Mouse (Mus musculus): ENCODE data around the gene Hoxb7. TPM values are rescaled to one million over a fixed set of nuclear protein-coding genes. Genes with fewer than 3 reads are reported as not detected.

The Hoxb7 gene
- polyA plus RNA-seq, 1 experiment from 2014 or later: 11.7 TPM

DNA sequence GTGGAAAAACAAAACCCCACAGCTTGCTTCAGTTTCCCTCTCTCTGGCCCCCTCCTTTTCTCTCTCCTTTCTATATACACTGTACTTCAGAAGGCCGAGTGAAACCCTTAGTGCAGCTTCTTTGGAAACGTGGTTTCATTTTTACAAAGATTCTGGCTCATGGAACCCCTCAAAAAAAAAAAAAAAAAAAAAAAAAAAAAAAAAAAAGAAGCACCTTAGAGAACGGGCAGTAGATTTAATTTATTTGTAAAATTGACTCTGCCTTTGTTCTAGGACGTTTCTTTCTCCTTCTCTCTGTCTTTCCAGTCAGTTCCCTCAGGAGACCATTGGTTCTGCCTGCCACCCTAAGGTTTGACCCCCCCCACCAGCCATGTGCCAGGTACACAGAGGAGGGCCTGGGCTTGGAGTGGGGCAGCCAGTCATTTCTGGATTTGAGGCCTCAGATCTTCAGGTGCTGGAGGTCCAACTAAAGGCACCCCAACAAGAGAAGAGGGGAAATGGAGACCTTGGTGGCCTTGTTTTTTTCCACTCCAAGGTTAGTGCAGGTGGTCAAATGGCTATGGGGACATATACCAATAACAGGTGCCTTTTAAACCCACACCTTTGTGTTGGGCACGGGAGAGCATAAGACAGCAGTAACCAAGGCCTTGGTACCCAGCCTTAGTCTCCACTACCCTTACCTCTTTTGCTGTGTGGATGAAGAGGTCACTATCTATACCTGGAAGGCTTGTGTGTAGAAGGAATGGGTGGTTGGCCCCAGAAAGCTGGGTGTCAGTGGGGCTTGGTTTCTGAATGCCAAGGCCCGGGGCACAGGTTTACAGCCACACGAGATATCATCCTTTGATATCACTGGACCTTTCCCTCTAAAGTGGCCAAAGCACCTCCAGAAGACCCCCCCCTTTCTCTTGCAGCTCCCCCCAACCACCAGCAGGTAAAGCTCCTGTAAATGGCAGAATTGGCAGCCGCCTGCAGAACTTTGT, 5.7 kb upstream of the Hoxb7 start:
- 23% methylated on average over 8 of the region's 8 CpGs for WGBS
- Histone ChIP-seq H3K4me2 (ENCODE audit: low read length) (peak overlapping the region; percentile 86; the same call in 1 of the 2 replicates), H3K9me3 (ENCODE audit: control insufficient read depth, low read length) (no peaks in the 10 kb centered on the region), H3K36me3 (ENCODE audit: control insufficient read depth, insufficient read depth, low read length) (no peaks in the 10 kb centered on the region), H3K4me3 (ENCODE audit: low read depth, low read length) (no peak overlapping the region), H3K27me3 (replicated peaks; ENCODE audit: control insufficient read depth, insufficient read depth, low read length) (peaks cover 53% of the 10 kb centered on the region), H3K27ac (ENCODE audit: low read depth) (no peak overlapping the region), H3K9ac (ENCODE audit: low read length) (no peak overlapping the region), H3K4me1 (replicated peaks; ENCODE audit: control insufficient read depth, insufficient read depth, low read length) (peaks cover 7% of the 10 kb centered on the region; the same call in 1 of the 2 replicates)
- no peak for DNase-seq (ENCODE audit: low spot score)
- no peak for ATAC-seq (replicated peaks; ENCODE audit: low FRiP score, low TSS enrichment, low read depth)

DNA sequence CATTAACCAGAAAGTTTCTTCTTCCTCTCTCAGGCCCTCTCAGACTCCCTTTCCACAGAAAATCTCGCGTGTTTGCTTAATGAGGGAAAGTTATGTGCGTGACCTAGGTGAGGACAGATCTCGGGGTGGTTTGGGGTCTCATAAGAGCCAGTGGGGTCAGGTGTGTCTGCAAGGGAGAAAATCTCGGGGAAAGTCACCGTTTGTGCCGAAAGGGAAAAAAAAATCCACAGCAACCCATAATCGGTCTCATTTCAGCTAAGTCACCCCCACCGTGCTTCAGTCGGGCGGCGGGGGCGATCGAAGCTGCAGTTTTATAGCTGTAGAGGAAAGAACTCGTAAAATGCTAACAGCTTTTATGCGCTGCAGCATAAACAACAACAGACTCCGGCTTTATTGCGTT, 5.0 kb upstream of the Hoxb7 start:
- peak overlapping the region; percentile 49; the same call in 1 of the 2 replicates for H3K4me3 ChIP-seq (ENCODE audit: low read depth, low read length)
- H3K27me3 ChIP-seq (replicated peaks; ENCODE audit: control insufficient read depth, insufficient read depth, low read length): peaks cover 52% of the 10 kb centered on the region
- no peak overlapping the region for H3K9ac ChIP-seq (ENCODE audit: low read length)
- H3K4me1 ChIP-seq (replicated peaks; ENCODE audit: control insufficient read depth, insufficient read depth, low read length): peaks cover 7% of the 10 kb centered on the region; the same call in 1 of the 2 replicates
- WGBS: 12% methylated on average over 18 of the region's 18 CpGs
- H3K36me3 ChIP-seq (ENCODE audit: control insufficient read depth, insufficient read depth, low read length): no peaks in the 10 kb centered on the region
- H3K4me2 ChIP-seq (ENCODE audit: low read length): peak overlapping the region; percentile 86
- H3K27ac ChIP-seq (ENCODE audit: low read depth): no peak overlapping the region
- no peak for ATAC-seq (replicated peaks; ENCODE audit: low FRiP score, low TSS enrichment, low read depth)
- H3K9me3 ChIP-seq (ENCODE audit: control insufficient read depth, low read length): no peaks in the 10 kb centered on the region
- no peak for DNase-seq (ENCODE audit: low spot score)

DNA sequence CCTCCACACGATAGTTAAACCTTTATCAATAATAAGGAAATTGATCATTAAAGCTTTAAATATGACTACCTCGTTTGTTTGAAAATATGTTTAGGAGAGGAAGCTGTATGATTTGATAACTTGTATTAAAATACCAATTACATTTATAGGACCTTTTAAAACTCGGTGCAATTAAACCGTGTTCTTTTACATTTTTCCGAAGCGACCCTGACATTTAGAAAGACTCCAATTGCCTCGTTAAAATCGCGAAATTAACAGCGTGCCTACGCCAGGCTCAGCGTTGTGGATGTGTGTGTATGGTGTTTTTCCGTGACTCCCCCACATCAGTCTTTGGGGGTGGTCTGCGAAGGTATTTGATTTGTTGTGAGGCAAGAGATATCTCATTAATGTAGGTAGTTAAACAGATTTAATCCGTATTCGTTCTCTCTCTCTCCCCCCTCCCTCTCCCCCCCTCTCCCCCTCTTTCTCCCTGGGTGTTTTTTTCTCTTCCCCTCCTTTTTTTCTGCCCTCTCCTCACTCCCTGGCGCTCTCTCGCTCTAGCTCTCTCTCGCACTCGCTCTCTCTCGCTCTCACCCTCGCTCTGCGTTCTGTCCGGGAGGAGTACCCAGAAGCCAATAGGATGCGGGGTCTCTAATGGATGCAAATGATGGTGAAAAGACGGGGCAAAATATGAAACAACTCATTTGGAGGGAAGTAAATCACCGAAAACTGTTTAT, 4.4 kb upstream of the Hoxb7 start, which contains the start of gene Hoxb8:
Gene Hoxb8, plus strand, starts transcription at position 51 of the 716 bp plus-strand sequence.
- Histone ChIP-seq H3K27me3 (replicated peaks; ENCODE audit: control insufficient read depth, insufficient read depth, low read length) (peaks cover 51% of the 10 kb centered on the region), H3K4me3 (ENCODE audit: low read depth, low read length) (peak within 1 kb of the TSS; percentile 49), H3K36me3 (ENCODE audit: control insufficient read depth, insufficient read depth, low read length) (no peaks in the 10 kb centered on the region), H3K27ac (ENCODE audit: low read depth) (peak within 1 kb of the TSS; percentile 93; the same call in 1 of the 2 replicates), H3K9me3 (ENCODE audit: control insufficient read depth, low read length) (no peaks in the 10 kb centered on the region), H3K9ac (ENCODE audit: low read length) (peak within 1 kb of the TSS; percentile 82), H3K4me1 (replicated peaks; ENCODE audit: control insufficient read depth, insufficient read depth, low read length) (peaks cover 8% of the 10 kb centered on the region), H3K4me2 (ENCODE audit: low read length) (peak within 1 kb of the TSS; percentile 86)
- 2% methylated on average over 27 of the region's 27 CpGs for WGBS
- DNase-seq (ENCODE audit: low spot score): no peak
- no peak for ATAC-seq (replicated peaks; ENCODE audit: low FRiP score, low TSS enrichment, low read depth)

DNA sequence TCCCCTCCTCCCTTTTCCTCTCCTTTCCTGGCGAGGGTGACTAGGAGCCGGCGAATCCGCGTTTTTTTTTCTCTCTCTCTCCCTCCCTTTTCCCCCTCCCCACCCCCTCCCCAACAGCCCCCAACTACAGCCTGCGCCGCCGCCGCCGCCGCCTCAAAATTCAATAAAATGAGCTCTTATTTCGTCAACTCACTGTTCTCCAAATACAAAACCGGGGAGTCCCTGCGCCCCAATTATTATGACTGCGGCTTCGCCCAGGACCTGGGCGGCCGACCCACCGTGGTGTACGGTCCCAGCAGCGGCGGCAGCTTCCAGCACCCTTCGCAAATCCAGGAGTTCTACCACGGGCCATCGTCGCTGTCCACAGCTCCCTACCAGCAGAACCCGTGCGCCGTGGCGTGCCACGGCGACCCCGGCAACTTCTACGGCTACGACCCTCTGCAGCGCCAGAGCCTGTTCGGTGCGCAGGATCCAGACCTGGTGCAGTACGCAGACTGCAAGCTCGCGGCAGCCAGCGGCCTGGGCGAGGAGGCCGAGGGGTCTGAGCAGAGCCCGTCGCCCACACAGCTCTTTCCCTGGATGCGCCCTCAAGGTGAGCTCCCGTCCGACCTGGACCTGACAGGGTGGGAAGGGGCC, 3.5 kb upstream of the Hoxb7 start:
- H3K36me3 ChIP-seq (ENCODE audit: control insufficient read depth, insufficient read depth, low read length): no peaks in the 10 kb centered on the region
- H3K4me1 ChIP-seq (replicated peaks; ENCODE audit: control insufficient read depth, insufficient read depth, low read length): peaks cover 9% of the 10 kb centered on the region
- no peak for ATAC-seq (replicated peaks; ENCODE audit: low FRiP score, low TSS enrichment, low read depth)
- peak overlapping the region; percentile 49 for H3K4me3 ChIP-seq (ENCODE audit: low read depth, low read length)
- H3K27me3 ChIP-seq (replicated peaks; ENCODE audit: control insufficient read depth, insufficient read depth, low read length): peaks cover 51% of the 10 kb centered on the region
- DNase-seq (ENCODE audit: low spot score): peak; percentile 87
- WGBS: under 1% methylated on average over 46 of the region's 49 CpGs
- peak overlapping the region; percentile 82 for H3K9ac ChIP-seq (ENCODE audit: low read length)
- H3K4me2 ChIP-seq (ENCODE audit: low read length): peak overlapping the region; percentile 86
- peak overlapping the region; percentile 93 for H3K27ac ChIP-seq (ENCODE audit: low read depth)
- H3K9me3 ChIP-seq (ENCODE audit: control insufficient read depth, low read length): no peaks in the 10 kb centered on the region

DNA sequence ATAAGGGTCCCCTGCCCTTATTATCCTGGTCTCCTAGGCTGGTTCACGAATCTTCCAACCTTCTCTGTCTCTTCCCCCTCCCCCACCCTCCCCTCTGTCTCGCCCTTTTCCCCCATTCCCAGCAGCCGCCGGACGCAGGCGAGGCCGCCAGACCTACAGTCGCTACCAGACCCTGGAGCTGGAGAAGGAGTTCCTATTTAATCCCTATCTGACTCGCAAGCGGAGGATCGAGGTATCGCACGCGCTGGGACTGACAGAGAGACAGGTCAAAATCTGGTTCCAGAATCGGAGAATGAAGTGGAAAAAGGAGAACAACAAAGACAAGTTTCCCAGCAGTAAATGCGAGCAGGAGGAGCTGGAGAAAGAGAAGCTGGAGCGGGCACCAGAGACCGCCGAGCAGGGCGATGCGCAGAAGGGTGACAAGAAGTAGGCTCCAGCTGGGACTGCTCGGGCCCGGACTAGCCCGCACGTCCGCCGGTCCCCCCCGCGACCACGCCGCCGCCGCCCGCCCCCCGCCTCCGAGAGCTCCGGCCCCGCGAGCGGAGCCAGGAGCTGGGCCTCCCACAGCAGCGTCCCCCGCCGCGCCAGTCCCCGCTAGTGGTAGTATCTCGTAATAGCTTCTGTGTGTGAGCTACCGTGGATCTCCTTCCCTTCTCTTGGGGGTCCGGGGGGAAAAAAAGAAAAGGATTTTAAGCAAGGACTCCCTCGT, 2.2 kb upstream of the Hoxb7 start:
- WGBS: under 1% methylated on average over 49 of the region's 49 CpGs
- peak overlapping the region; percentile 86 for H3K4me2 ChIP-seq (ENCODE audit: low read length)
- H3K27me3 ChIP-seq (replicated peaks; ENCODE audit: control insufficient read depth, insufficient read depth, low read length): peaks cover 50% of the 10 kb centered on the region
- H3K9me3 ChIP-seq (ENCODE audit: control insufficient read depth, low read length): no peaks in the 10 kb centered on the region
- H3K4me1 ChIP-seq (replicated peaks; ENCODE audit: control insufficient read depth, insufficient read depth, low read length): peaks cover 9% of the 10 kb centered on the region
- peak overlapping the region; percentile 49 for H3K4me3 ChIP-seq (ENCODE audit: low read depth, low read length)
- H3K36me3 ChIP-seq (ENCODE audit: control insufficient read depth, insufficient read depth, low read length): no peaks in the 10 kb centered on the region
- no peak; the same call in 1 of the 2 replicates for ATAC-seq (replicated peaks; ENCODE audit: low FRiP score, low TSS enrichment, low read depth)
- DNase-seq (ENCODE audit: low spot score): no peak
- peak overlapping the region; percentile 82 for H3K9ac ChIP-seq (ENCODE audit: low read length)
- peak overlapping the region; percentile 93 for H3K27ac ChIP-seq (ENCODE audit: low read depth)

DNA sequence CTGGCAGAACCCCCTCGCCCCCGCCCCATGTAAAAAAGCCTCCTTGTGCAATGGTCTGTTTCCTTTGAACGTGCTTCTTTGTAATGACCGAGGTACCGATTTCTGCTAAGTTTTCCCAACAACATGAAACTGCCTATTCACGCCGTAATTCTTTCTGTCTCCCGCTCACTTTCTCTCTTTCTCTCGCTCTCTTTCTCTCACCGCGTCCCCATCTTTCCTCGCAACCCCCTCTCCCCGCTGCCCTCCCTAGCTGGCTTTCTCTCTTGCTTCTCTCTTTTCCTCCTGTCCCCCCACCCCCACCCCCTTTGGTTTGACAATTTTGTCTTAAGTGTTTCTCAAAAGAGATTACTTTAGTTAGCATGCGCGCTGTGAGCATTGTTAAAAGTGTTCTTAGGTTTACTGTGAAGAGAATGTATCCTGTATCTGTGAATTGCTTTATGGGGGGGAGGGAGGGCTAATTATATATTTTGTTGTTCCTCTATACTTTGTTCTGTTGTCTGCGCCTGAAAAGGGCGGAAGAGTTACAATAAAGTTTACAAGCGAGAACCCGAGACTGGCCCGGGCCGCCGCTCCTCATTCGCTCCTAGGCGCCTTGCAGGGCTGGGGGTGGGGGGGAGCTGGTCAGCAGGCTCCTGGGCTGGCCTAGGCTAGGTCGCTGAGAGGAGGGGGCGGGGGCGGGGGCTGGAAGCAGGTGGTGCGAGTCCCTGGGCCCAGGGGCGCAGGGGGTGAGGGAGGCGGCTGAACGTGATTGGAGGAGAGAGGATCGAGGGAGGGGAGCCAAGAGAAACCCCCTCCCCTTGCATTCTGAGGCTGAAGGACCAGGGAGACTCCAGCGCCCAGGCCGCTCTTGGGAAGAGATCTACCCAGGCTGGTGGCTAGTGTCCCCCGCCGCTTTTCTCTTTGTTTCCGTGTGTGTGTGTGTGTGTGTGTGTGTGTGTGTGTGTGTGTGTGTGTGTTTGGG, 1.4 kb upstream of the Hoxb7 start:
- Histone ChIP-seq H3K9ac (ENCODE audit: low read length) (peak overlapping the region; percentile 82), H3K9me3 (ENCODE audit: control insufficient read depth, low read length) (no peaks in the 10 kb centered on the region), H3K27me3 (replicated peaks; ENCODE audit: control insufficient read depth, insufficient read depth, low read length) (peaks cover 52% of the 10 kb centered on the region), H3K4me1 (replicated peaks; ENCODE audit: control insufficient read depth, insufficient read depth, low read length) (peaks cover 9% of the 10 kb centered on the region), H3K4me3 (ENCODE audit: low read depth, low read length) (peak overlapping the region; percentile 49), H3K36me3 (ENCODE audit: control insufficient read depth, insufficient read depth, low read length) (no peaks in the 10 kb centered on the region), H3K27ac (ENCODE audit: low read depth) (peak overlapping the region; percentile 93), H3K4me2 (ENCODE audit: low read length) (peak overlapping the region; percentile 86)
- ATAC-seq (replicated peaks; ENCODE audit: low FRiP score, low TSS enrichment, low read depth): peak; percentile 78
- no peak for DNase-seq (ENCODE audit: low spot score)
- WGBS: under 1% methylated on average over 34 of the region's 37 CpGs

DNA sequence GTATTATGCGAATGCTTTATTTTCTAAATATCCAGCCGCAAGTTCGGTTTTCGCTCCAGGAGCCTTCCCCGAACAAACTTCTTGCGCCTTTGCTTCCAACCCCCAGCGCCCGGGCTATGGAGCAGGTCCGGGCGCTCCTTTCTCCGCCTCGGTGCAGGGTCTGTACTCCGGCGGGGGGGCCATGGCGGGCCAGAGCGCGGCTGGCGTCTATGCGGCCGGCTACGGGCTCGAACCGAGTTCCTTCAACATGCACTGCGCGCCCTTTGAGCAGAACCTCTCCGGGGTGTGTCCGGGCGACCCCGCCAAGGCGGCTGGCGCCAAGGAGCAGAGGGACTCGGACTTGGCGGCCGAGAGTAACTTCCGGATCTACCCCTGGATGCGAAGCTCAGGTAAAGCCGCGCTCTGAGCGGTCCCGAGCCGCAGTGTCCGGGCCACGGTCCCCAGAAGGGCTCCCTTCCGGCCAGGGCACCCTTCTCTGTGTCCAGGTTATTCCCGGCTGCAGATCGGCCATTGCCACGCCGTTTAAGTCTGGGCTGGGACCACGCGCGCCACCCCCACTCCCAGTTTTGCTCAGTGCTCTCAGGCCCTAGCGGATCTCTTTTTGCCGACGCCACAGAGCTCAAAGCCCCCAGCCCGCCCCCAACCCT, 439 bp downstream of the Hoxb7 start:
- Histone ChIP-seq H3K27me3 (replicated peaks; ENCODE audit: control insufficient read depth, insufficient read depth, low read length) (peaks cover 51% of the 10 kb centered on the region), H3K36me3 (ENCODE audit: control insufficient read depth, insufficient read depth, low read length) (no peaks in the 10 kb centered on the region), H3K4me3 (ENCODE audit: low read depth, low read length) (peak overlapping the region; percentile 49), H3K9me3 (ENCODE audit: control insufficient read depth, low read length) (no peaks in the 10 kb centered on the region), H3K27ac (ENCODE audit: low read depth) (peak overlapping the region; percentile 93), H3K9ac (ENCODE audit: low read length) (peak overlapping the region; percentile 82), H3K4me2 (ENCODE audit: low read length) (peak overlapping the region; percentile 86), H3K4me1 (replicated peaks; ENCODE audit: control insufficient read depth, insufficient read depth, low read length) (peaks cover 15% of the 10 kb centered on the region)
- DNase-seq (ENCODE audit: low spot score) (no peak), ATAC-seq (replicated peaks; ENCODE audit: low FRiP score, low TSS enrichment, low read depth) (no peak)
- WGBS: under 1% methylated on average over 55 of the region's 55 CpGs
